Mouse (Mus musculus) kidney, adult 2 months (tissue): Measurements from ENCODE around the gene Etfa. TPM values are rescaled to one million over a fixed set of nuclear protein-coding genes. Genes with fewer than 3 reads are reported as not detected.

Source experiments
- DNase-seq: peaks from one replicate; pipeline ENCODE4 v3.0.0; 2021
- H3K27ac ChIP-seq: fragments of 200-500 bp; 2 replicates; pipeline ENCODE4 v1.5.1; 2012; ENCODE audit warnings: low read depth, low read length, control low read depth, inconsistent platforms; ENCODE audit not compliant: insufficient read depth
- H3K27me3 ChIP-seq: fragments of 200-500 bp; replicated peaks from 2 replicates; pipeline ENCODE4 v1.6.1; 2012; ENCODE audit warnings: mild to moderate bottlenecking, moderate library complexity, low read length, inconsistent platforms; ENCODE audit not compliant: control insufficient read depth, insufficient read depth
- H3K36me3 ChIP-seq: fragments of 200-500 bp; 2 replicates; pipeline ENCODE4 v1.6.1; 2012; ENCODE audit warnings: mild to moderate bottlenecking, moderate library complexity, low read length, inconsistent platforms; ENCODE audit not compliant: control insufficient read depth, insufficient read depth
- H3K4me1 ChIP-seq: fragments of 200-500 bp; 2 replicates; pipeline ENCODE4 v1.6.1; 2011; ENCODE audit warnings: low read length; ENCODE audit not compliant: control insufficient read depth, insufficient read depth
- H3K4me3 ChIP-seq: fragments of 200-500 bp; 2 replicates; pipeline ENCODE4 v1.5.1; 2011; ENCODE audit warnings: mild to moderate bottlenecking, low read depth, low read length, control low read depth; ENCODE audit not compliant: insufficient read depth
- CTCF ChIP-seq: fragments of 200-500 bp; conservative IDR thresholded peaks from 2 replicates; pipeline ENCODE4 v1.5.1; 2011; ENCODE audit warnings: low read depth, mild to moderate bottlenecking, control low read depth, low read length, moderate library complexity, mixed read lengths; ENCODE audit not compliant: insufficient read depth, insufficient read length
- POLR2A ChIP-seq: fragments of 200-500 bp; IDR thresholded peaks from one replicate; pipeline ENCODE4 v1.6.1; 2011; ENCODE audit warnings: low read depth, low read length, control low read depth
- whole genome bisulfite sequencing: fragments of 180-500 bp; shearing (Covaris S2); methylation state at CpG from one replicate; pipeline ENCODE4 v1.1.7; 2018; 5-methylcytosine and 5-hydroxymethylcytosine counted together
- polyA plus RNA-seq: library from polyadenylated mRNA; depleted of rRNA; stranded (reverse); fragments of >200 nt; gene quantifications from 2 replicates; pipeline ENCODE4 v1.2.3, GENCODE M21; 2012

Gene Etfa
- polyA plus RNA-seq, 1 experiment = 192 TPM

DNA sequence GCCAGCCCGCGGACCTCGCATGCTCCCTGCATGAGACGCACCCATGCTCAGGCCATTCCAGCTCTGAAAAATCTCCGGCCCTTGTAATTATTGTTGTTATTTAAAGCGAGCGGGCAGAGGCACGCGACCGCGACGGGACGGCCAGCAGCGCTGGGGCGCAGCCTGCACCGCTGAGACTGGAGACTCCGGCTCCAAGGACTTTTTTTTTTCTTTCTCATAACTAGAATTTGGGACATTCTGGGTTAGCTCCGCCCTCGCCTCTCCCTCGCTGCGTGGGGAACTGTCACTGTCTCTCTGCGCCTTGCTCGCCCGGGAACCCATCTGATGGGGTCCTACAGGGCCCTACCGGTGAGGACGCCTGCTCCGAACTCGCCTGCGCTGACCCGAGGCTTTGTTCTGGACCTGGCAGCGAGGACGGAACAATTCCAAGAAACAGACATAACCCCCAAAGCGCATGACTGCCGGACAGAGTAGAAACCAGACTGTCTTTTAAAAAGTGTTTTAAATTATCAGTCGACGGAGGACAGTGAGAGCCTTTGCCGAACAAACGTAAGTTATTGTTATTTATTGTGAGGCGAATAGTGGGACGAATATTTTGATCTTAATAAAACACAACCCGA, 33.6 kb upstream of the Etfa start:
- Histone ChIP-seq H3K4me3 (no peak overlapping the region), H3K4me1 (0 out of 2 replicates have a peak, but pooled peaks cover 3% of the 10 kb centered on the region), H3K27me3 (peaks cover 34% of the 10 kb centered on the region), H3K27ac (no peak overlapping the region), H3K36me3 (no peaks in the 10 kb centered on the region)
- DNase-seq = peak; percentile 34
- 6% methylated on average over 41 of the region's 41 CpGs for WGBS
- TF ChIP-seq CTCF (no peak), POLR2A (no peak)

DNA sequence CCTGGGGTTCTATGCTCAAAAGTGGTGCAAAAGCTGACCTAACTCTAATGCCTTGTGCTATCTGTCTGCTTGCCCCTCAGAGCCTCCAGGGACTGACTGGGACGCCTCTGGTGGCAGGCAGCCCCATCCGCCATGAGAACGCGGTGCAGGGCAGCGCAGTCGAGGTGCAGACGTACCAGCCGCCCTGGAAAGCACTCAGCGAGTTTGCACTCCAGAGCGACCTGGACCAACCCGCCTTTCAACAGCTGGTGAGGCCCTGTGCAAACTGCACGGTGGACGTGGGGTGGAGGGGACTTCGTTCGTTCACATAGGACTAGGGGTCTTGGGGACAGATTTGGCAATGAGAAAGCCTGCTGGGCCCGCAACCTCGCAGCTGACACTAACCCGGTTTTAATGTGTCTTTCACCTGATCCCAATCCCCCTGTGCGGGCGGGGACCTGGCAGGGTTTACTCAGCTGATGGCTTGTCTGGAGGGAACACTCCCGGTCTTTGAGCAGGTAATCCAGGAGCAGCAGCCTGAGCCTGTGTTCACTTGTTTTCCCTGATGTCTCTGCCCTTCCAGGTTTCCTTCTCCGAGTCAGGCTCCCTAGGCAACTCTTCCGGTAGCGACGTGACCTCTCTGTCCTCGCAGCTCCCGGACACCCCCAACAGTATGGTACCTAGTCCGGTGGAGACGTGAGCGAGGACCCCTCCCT, 33.0 kb upstream of the Etfa start:
- 4% methylated on average over 30 of the region's 30 CpGs for WGBS
- TF ChIP-seq POLR2A (no peak), CTCF (no peak)
- 0 out of 2 replicates have a peak, but pooled peaks cover 3% of the 10 kb centered on the region for H3K4me1 ChIP-seq
- no peak overlapping the region for H3K27ac ChIP-seq
- H3K27me3 ChIP-seq = peaks cover 34% of the 10 kb centered on the region
- no peaks in the 10 kb centered on the region for H3K36me3 ChIP-seq
- no peak overlapping the region for H3K4me3 ChIP-seq
- peak; percentile 58 for DNase-seq

GRCm38 (mm10) chr9:55543703-55544401, 31.8 kb upstream of the Etfa start:
- H3K27ac ChIP-seq = no peak overlapping the region
- no peaks in the 10 kb centered on the region for H3K36me3 ChIP-seq
- WGBS = 6% methylated on average over 46 of the region's 46 CpGs
- H3K4me3 ChIP-seq = no peak overlapping the region
- H3K4me1 ChIP-seq = 0 out of 2 replicates have a peak, but pooled peaks cover 3% of the 10 kb centered on the region
- peak; percentile 59 for DNase-seq
- H3K27me3 ChIP-seq = peaks cover 40% of the 10 kb centered on the region
- TF ChIP-seq CTCF (no peak), POLR2A (no peak)

DNA sequence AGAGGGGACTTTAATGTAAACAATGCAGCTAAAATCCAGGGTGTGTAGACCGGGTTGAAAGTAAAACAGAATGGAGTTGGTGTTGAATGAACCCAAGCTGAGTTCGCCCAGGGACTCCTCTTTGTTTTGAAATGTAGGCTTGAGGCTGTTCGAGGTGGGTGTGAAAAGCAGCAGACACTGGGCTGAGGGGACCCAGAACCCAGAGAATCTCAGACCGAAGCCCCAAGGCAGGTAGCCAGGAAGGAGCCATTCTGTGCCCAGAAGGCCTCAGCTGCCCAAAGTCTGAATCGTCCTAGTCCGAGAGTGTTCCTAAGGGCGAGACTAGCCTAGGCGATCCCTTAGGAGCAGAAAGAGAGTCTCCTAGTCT, 31.3 kb upstream of the Etfa start:
- H3K27me3 ChIP-seq = peaks cover 42% of the 10 kb centered on the region
- DNase-seq = peak; percentile 39
- no peaks in the 10 kb centered on the region for H3K36me3 ChIP-seq
- WGBS = 36% methylated on average over 8 of the region's 8 CpGs
- H3K4me1 ChIP-seq = 0 out of 2 replicates have a peak, but pooled peaks cover 3% of the 10 kb centered on the region
- no peak for TF ChIP-seq CTCF
- no peak for TF ChIP-seq POLR2A
- H3K4me3 ChIP-seq = no peak overlapping the region
- no peak overlapping the region for H3K27ac ChIP-seq

DNA sequence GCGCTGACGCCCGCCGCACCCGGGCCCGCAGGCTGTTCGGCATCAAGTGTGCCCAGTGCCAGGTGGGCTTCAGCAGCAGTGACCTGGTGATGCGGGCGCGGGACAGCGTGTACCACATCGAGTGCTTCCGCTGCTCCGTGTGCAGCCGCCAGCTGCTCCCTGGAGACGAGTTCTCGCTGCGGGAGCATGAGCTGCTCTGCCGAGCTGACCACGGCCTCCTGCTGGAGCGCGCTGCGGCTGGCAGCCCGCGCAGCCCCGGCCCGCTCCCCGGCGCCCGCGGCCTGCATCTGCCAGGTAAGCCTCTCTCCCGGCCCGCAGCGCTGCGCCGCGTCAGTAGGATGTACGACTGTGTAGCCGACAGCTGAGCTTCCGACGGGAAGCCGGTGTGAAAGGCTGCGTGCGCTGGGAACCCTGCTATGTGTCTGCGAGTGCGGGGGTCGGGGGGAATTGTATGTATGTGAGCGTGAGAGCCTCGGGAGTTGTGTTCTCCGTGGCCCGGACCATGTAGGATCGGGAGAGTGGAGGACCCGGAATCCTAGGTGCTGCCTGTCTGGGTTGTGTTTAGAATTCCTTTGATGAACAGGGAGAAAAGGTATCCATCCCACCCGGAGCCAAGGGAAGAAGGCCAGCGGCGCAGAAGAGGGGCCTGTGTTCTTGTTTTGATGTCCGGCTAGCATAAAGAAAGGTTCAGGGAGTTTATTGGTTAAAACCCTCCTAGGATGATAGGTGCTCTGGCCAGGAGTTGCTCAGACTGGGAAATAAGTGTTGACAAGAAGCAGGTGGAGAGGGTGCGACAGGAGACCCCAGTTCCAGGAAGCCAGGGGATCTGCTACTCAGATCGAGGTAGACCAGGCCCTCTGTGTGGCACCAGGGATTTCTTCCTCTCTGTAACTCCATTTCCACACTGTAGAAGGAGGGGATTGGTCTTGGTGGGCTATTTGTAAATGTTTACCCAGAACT, 30.6 kb upstream of the Etfa start:
- 8% methylated on average over 59 of the region's 59 CpGs for WGBS
- no peak for TF ChIP-seq CTCF
- no peak for TF ChIP-seq POLR2A
- 0 out of 2 replicates have a peak, but pooled peaks cover 3% of the 10 kb centered on the region for H3K4me1 ChIP-seq
- H3K36me3 ChIP-seq = no peaks in the 10 kb centered on the region
- peak; percentile 15 for DNase-seq
- H3K27ac ChIP-seq = no peak overlapping the region
- peaks cover 43% of the 10 kb centered on the region for H3K27me3 ChIP-seq
- no peak overlapping the region for H3K4me3 ChIP-seq

GRCm38 (mm10) chr9:55541681-55542365, 29.8 kb upstream of the Etfa start:
- H3K4me1 ChIP-seq = 0 out of 2 replicates have a peak, but pooled peaks cover 3% of the 10 kb centered on the region
- no peak overlapping the region for H3K4me3 ChIP-seq
- H3K27ac ChIP-seq = no peak overlapping the region
- DNase-seq = peak; percentile 48
- WGBS = 3% methylated on average over 59 of the region's 59 CpGs
- H3K27me3 ChIP-seq = peaks cover 40% of the 10 kb centered on the region
- no peaks in the 10 kb centered on the region for H3K36me3 ChIP-seq
- TF ChIP-seq CTCF (no peak), POLR2A (no peak)
